Comparison of ENCODE assay signal across 8 mouse cellular contexts in genomic region chr17:47672311-47673111, GRCm38 (mm10). TPM values are rescaled to one million over a fixed set of nuclear protein-coding genes. Genes with fewer than 3 reads are reported as not detected.
DNase-seq lines count a peak whose midpoint lies in the region; ATAC-seq and TF ChIP-seq lines count a peak whose summit lies in the region.

No protein-coding gene starts in this region.

- ATAC-seq in forebrain, embryonic 14.5 days, result peak; percentile 47
- no peak; the same call in 1 of the 2 replicates for ATAC-seq in erythroid progenitor cell, adult 5-6 weeks (replicated peaks; ENCODE audit: low FRiP score, poor library complexity, severe bottlenecking)

- peak; percentile 90 for DNase-seq in R1 (ENCODE audit: low read depth, low spot score)
- DNase-seq in brain, embryonic 14.5 days (ENCODE audit: low read depth), result peak; percentile 70
- DNase-seq in forebrain, embryonic 14.5 days (ENCODE audit: low spot score), result peak; percentile 46
- peak; percentile 76 to 78 for DNase-seq in heart, postnatal 14 days
- peak; percentile 71 to 85 for DNase-seq in kidney, postnatal 36 days
- DNase-seq in lung, postnatal 25 days (ENCODE audit: low spot score), result peak; percentile 50
- DNase-seq in skeletal muscle tissue, adult 2 months (ENCODE audit: low read depth, low spot score), result peak; percentile 70

- H3K9ac ChIP-seq in forebrain, embryonic 14.5 days (ENCODE audit: low read length), result peak overlapping the region; percentile 43

- peaks cover 36% of the 10 kb centered on the region for H3K36me3 ChIP-seq in forebrain, embryonic 14.5 days (ENCODE audit: control insufficient read depth, insufficient read depth, low read length)

- TF ChIP-seq POLR2A in brain, embryonic 14.5 days (IDR thresholded peaks at IDR 0.05; ENCODE audit: borderline replicate concordance, extremely low read depth, insufficient read depth, insufficient read length, poor library complexity, severe bottlenecking), result no peak

- peak overlapping the region; percentile 47 for H3K4me2 ChIP-seq in forebrain, embryonic 14.5 days (ENCODE audit: low read length)

- H3K27ac ChIP-seq in forebrain, embryonic 14.5 days (ENCODE audit: low read depth, low read length), result no peak overlapping the region

- 5% methylated on average over 68 of the region's 68 CpGs for WGBS in forebrain, embryonic 14.5 days

- H3K4me3 ChIP-seq in forebrain, embryonic 14.5 days (ENCODE audit: low read depth, low read length), result peak overlapping the region; percentile 26

- intact Hi-C loops in heart, postnatal 14 days (cut with DNase I), result no loop called here

- H3K27me3 ChIP-seq in forebrain, embryonic 14.5 days (replicated peaks; ENCODE audit: control insufficient read depth, insufficient read depth, low read length), result peaks cover 14% of the 10 kb centered on the region

- H3K4me1 ChIP-seq in forebrain, embryonic 14.5 days (ENCODE audit: control insufficient read depth, insufficient read depth, low read length), result peaks cover 4% of the 10 kb centered on the region; the same call in 1 of the 2 replicates

- H3K9me3 ChIP-seq in forebrain, embryonic 14.5 days (replicated peaks; ENCODE audit: control insufficient read depth, low read length), result no peaks in the 10 kb centered on the region

- no peak for TF ChIP-seq CTCF in brain, embryonic 14.5 days (IDR thresholded peaks at IDR 0.05; ENCODE audit: borderline replicate concordance, extremely low read depth, insufficient read depth, insufficient read length)

RNA-seq across cellular contexts. Expression of gene Tomm6, which starts 15.7 kb away (rescaled TPM):
- polyA plus RNA-seq in brain, embryonic 14.5 days (2012; rRNA removed), result 97.2 and 102 TPM in 2 replicates
- polyA plus RNA-seq in forebrain, embryonic 14.5 days (2014; fragmentation: Nextera tagmentation; extraction: Ambion mirVana), result 309 and 324 TPM in 2 replicates
- 100 to 1,000 TPM; 129 TPM for total RNA-seq in heart, postnatal 14 days (2021)
- total RNA-seq in erythroid progenitor cell, adult 5-6 weeks (2015; ENCODE audit: low replicate concordance), result 44.7 and 48.6 TPM in 2 replicates
- 2.1 and 3.5 TPM in 2 replicates for total RNA-seq in erythroid progenitor cell, adult 5-6 weeks (2017; ENCODE audit: low replicate concordance)

RNA-seq across cellular contexts. Expression of gene Frs3, which starts 16.3 kb away (rescaled TPM):
- 54.2 and 55.4 TPM in 2 replicates for polyA plus RNA-seq in brain, embryonic 14.5 days (2012; rRNA removed)
- 16.1 and 17.4 TPM in 2 replicates for polyA plus RNA-seq in forebrain, embryonic 14.5 days (2014; fragmentation: Nextera tagmentation; extraction: Ambion mirVana)
- total RNA-seq in heart, postnatal 14 days (2021), result 1 to 10 TPM; 3.3 to 5.4 TPM
- total RNA-seq in erythroid progenitor cell, adult 5-6 weeks (2015; ENCODE audit: low replicate concordance), result not detected in 2 replicates
- total RNA-seq in erythroid progenitor cell, adult 5-6 weeks (2017; ENCODE audit: low replicate concordance), result not detected in 2 replicates

RNA-seq across cellular contexts. Expression of gene Gm21981, which starts 21.7 kb away (rescaled TPM):
- 4.9 and 5.1 TPM in 2 replicates for polyA plus RNA-seq in brain, embryonic 14.5 days (2012; rRNA removed)
- 4.7 and 4.8 TPM in 2 replicates for polyA plus RNA-seq in forebrain, embryonic 14.5 days (2014; fragmentation: Nextera tagmentation; extraction: Ambion mirVana)
- total RNA-seq in heart, postnatal 14 days (2021), result under 1 TPM; 0.74 to 0.78 TPM
- not detected in 2 replicates for total RNA-seq in erythroid progenitor cell, adult 5-6 weeks (2015; ENCODE audit: low replicate concordance)
- total RNA-seq in erythroid progenitor cell, adult 5-6 weeks (2017; ENCODE audit: low replicate concordance), result not detected in 2 replicates

RNA-seq across cellular contexts. Expression of gene Prickle4, which starts 22.0 kb away (rescaled TPM):
- polyA plus RNA-seq in brain, embryonic 14.5 days (2012; rRNA removed), result 0.52 and 1.0 TPM in 2 replicates
- polyA plus RNA-seq in forebrain, embryonic 14.5 days (2014; fragmentation: Nextera tagmentation; extraction: Ambion mirVana), result 0.42 and 0.62 TPM in 2 replicates
- 1 to 10 TPM; 3.8 to 5.4 TPM for total RNA-seq in heart, postnatal 14 days (2021)
- not detected in 2 replicates for total RNA-seq in erythroid progenitor cell, adult 5-6 weeks (2015; ENCODE audit: low replicate concordance)
- total RNA-seq in erythroid progenitor cell, adult 5-6 weeks (2017; ENCODE audit: low replicate concordance), result not detected in 2 replicates

RNA-seq across cellular contexts. Expression of gene Usp49, which starts 42.0 kb away (rescaled TPM):
- 32.8 and 36.9 TPM in 2 replicates for polyA plus RNA-seq in brain, embryonic 14.5 days (2012; rRNA removed)
- 5.9 and 6.6 TPM in 2 replicates for polyA plus RNA-seq in forebrain, embryonic 14.5 days (2014; fragmentation: Nextera tagmentation; extraction: Ambion mirVana)
- 1 to 10 TPM; 4.4 to 4.5 TPM for total RNA-seq in heart, postnatal 14 days (2021)
- 26.8 and 35.7 TPM in 2 replicates for total RNA-seq in erythroid progenitor cell, adult 5-6 weeks (2015; ENCODE audit: low replicate concordance)
- total RNA-seq in erythroid progenitor cell, adult 5-6 weeks (2017; ENCODE audit: low replicate concordance), result 29.2 and 46.3 TPM in 2 replicates

Comparison
In these comparisons a context has a peak if more than half of its experiments do, and no peak if none do; other contexts are left out.
1. RNA of gene Frs3, which starts 16.3 kb away (total RNA-seq): 3.3 to 5.4 TPM in heart, postnatal 14 days; not detected in erythroid progenitor cell, adult 5-6 weeks; every median in the first group is over 4 times any median in the second.
2. Peak in every context shown above with its lines, with median percentiles within 50 percentile points of each other: DNase-seq.